ENCODE assay signal across 29 mouse cellular contexts in the genomic region with DNA sequence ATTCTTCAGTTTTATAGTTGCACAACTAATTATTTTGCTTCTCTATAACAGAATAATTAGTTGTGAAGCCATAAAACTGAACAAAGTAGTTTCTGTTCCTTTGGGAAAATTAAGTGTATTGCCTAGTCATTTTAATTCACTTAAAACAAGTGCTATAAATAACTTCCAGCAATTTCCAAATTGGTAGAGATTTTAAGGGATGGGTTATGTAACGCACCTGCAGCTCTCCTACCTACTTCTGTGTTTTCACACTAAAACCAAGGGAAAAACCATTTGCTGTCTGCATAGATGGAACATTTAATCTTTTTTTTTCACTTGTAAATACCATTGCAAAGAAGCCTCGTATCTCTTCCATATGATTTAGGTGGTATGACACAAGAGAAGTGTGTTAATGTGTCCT.
"Had no signal": no experiment of that assay in that cellular context is flagged by ENCODE, and none has a peak within 500 bp of the region (broad histone marks: within the 10 kb centered on the region; RNA-seq: fewer than 3 reads in every experiment).

No protein-coding gene starts in this region.

- H3K36me3 ChIP-seq: limb, embryonic 10.5 days; limb, embryonic 12.5 days; limb, embryonic 13.5 days; limb, embryonic 15.5 days; liver, embryonic 12.5 days; liver, embryonic 13.5 days; liver, embryonic 15.5 days; lung, embryonic 15.5 days; midbrain, embryonic 10.5 days; midbrain, embryonic 12.5 days; midbrain, embryonic 13.5 days; midbrain, embryonic 15.5 days; neural tube, embryonic 12.5 days had no signal

- DNase-seq: liver; liver, embryonic 13.5 days; liver, postnatal 0 days; lung, adult 18-20 months; lung, adult 2 months; lung, postnatal 14 days; lung, postnatal 4 days; midbrain, embryonic 14.5 days had no signal

- H3K27ac ChIP-seq: limb, embryonic 10.5 days; limb, embryonic 12.5 days; limb, embryonic 13.5 days; limb, embryonic 15.5 days; liver, embryonic 12.5 days; liver, embryonic 13.5 days; liver, embryonic 14.5 days; liver, embryonic 15.5 days; lung, embryonic 15.5 days; macrophage; midbrain, embryonic 10.5 days; midbrain, embryonic 12.5 days; midbrain, embryonic 13.5 days; midbrain, embryonic 15.5 days; neural tube, embryonic 12.5 days had no signal

- H3K27me3 ChIP-seq: limb, embryonic 12.5 days; limb, embryonic 13.5 days; limb, embryonic 15.5 days; liver, embryonic 12.5 days; liver, embryonic 13.5 days; liver, embryonic 15.5 days; lung, embryonic 15.5 days; megakaryocyte, embryonic 14.5 days; midbrain, embryonic 12.5 days; midbrain, embryonic 13.5 days; midbrain, embryonic 15.5 days; neural tube, embryonic 12.5 days had no signal

- H3K4me2 ChIP-seq: limb, embryonic 12.5 days; limb, embryonic 13.5 days; limb, embryonic 15.5 days; liver, embryonic 11.5 days; liver, embryonic 12.5 days; liver, embryonic 13.5 days; liver, embryonic 15.5 days; lung, embryonic 14.5 days; lung, embryonic 15.5 days; midbrain, embryonic 11.5 days; midbrain, embryonic 12.5 days; midbrain, embryonic 13.5 days; midbrain, embryonic 15.5 days; neural tube, embryonic 12.5 days had no signal

- H3K4me3 ChIP-seq: limb, embryonic 10.5 days; limb, embryonic 12.5 days; limb, embryonic 13.5 days; limb, embryonic 15.5 days; liver, embryonic 12.5 days; liver, embryonic 13.5 days; liver, embryonic 15.5 days; lung, embryonic 15.5 days; megakaryocyte, embryonic 14.5 days; midbrain, embryonic 10.5 days; midbrain, embryonic 12.5 days; midbrain, embryonic 13.5 days; midbrain, embryonic 15.5 days; myocyte; neural tube, embryonic 12.5 days had no signal

- H3K4me1 ChIP-seq: limb, embryonic 10.5 days; limb, embryonic 12.5 days; limb, embryonic 15.5 days; liver, embryonic 12.5 days; liver, embryonic 13.5 days; liver, embryonic 15.5 days; megakaryocyte, embryonic 14.5 days; midbrain, embryonic 10.5 days; midbrain, embryonic 12.5 days; midbrain, embryonic 13.5 days; midbrain, embryonic 15.5 days; neural tube, embryonic 12.5 days had no signal

- H3K9ac ChIP-seq: limb, embryonic 12.5 days; limb, embryonic 13.5 days; limb, embryonic 15.5 days; liver, embryonic 12.5 days; liver, embryonic 13.5 days; liver, embryonic 14.5 days; liver, embryonic 15.5 days; liver, postnatal 0 days; lung, embryonic 14.5 days; lung, embryonic 15.5 days; midbrain, embryonic 12.5 days; midbrain, embryonic 13.5 days; midbrain, embryonic 15.5 days; neural tube, embryonic 12.5 days had no signal

- ATAC-seq: liver, embryonic 12.5 days; liver, postnatal 0 days; lung, postnatal 0 days; midbrain, embryonic 13.5 days; midbrain, embryonic 15.5 days; midbrain, embryonic 16.5 days had no signal

- H3K9me3 ChIP-seq: limb, embryonic 10.5 days; limb, embryonic 12.5 days; limb, embryonic 13.5 days; limb, embryonic 15.5 days; liver, embryonic 12.5 days; liver, embryonic 15.5 days; lung, embryonic 15.5 days; midbrain, embryonic 10.5 days; midbrain, embryonic 12.5 days; midbrain, embryonic 13.5 days; midbrain, embryonic 15.5 days; neural tube, embryonic 12.5 days had no signal
